Mouse (Mus musculus): ENCODE data around the gene Pid1.

Gene Pid1

GRCm38 (mm10) chr1:84363967-84364366 lies at the start of gene Pid1:
Gene Pid1 (minus strand): TSS chr1:84364180.
- no peak for DNase-seq

- DNase-seq, result no peak
Observed at GRCm38 (mm10) chr1:84409514-84409913, 45.5 kb upstream of the Pid1 start.

GRCm38 (mm10) chr1:84408873-84409272 lies 44.9 kb upstream of the Pid1 start:
- DNase-seq, result no peak

- DNase-seq, result no peak
Observed at GRCm38 (mm10) chr1:84406891-84407290, 42.9 kb upstream of the Pid1 start.

GRCm38 (mm10) chr1:84405551-84406290 lies 41.7 kb upstream of the Pid1 start:
- no peak for DNase-seq

- no peak for DNase-seq
Observed at GRCm38 (mm10) chr1:84404880-84405279, 40.9 kb upstream of the Pid1 start.

- no peak for DNase-seq
Observed at GRCm38 (mm10) chr1:84402154-84402553, 38.2 kb upstream of the Pid1 start.

GRCm38 (mm10) chr1:84399671-84400070 lies 35.7 kb upstream of the Pid1 start:
- DNase-seq, result no peak

- DNase-seq, result no peak
Observed at GRCm38 (mm10) chr1:84399118-84399517, 35.1 kb upstream of the Pid1 start.

GRCm38 (mm10) chr1:84396787-84397186 lies 32.8 kb upstream of the Pid1 start:
- DNase-seq, result no peak

GRCm38 (mm10) chr1:84395928-84396327 lies 31.9 kb upstream of the Pid1 start:
- no peak for DNase-seq

- DNase-seq, result no peak
Observed at GRCm38 (mm10) chr1:84390961-84391360, 27.0 kb upstream of the Pid1 start.

- no peak for DNase-seq
Observed at GRCm38 (mm10) chr1:84387616-84388015, 23.6 kb upstream of the Pid1 start.

- no peak for DNase-seq
Observed at GRCm38 (mm10) chr1:84386481-84387146, 22.6 kb upstream of the Pid1 start.

- no peak for DNase-seq
Observed at GRCm38 (mm10) chr1:84382709-84383108, 18.7 kb upstream of the Pid1 start.

GRCm38 (mm10) chr1:84382064-84382463 lies 18.1 kb upstream of the Pid1 start:
- DNase-seq, result no peak

- no peak for DNase-seq
Observed at GRCm38 (mm10) chr1:84380895-84381294, 16.9 kb upstream of the Pid1 start.

GRCm38 (mm10) chr1:84367733-84368132 lies 3.8 kb upstream of the Pid1 start:
- DNase-seq, result no peak

- no peak for DNase-seq
Observed at GRCm38 (mm10) chr1:84366553-84366952, 2.6 kb upstream of the Pid1 start.

- no peak for DNase-seq
Observed at GRCm38 (mm10) chr1:84362709-84363617, 1.0 kb downstream of the Pid1 start.

- no peak for DNase-seq
Observed at GRCm38 (mm10) chr1:84362209-84362608, 1.8 kb downstream of the Pid1 start.

GRCm38 (mm10) chr1:84361389-84361788 lies 2.6 kb downstream of the Pid1 start:
- DNase-seq, result no peak

Data from thymus, postnatal 36 days (tissue).